Mouse (Mus musculus) ES-Bruce4 (cell line): ENCODE results near the gene Srp14.

Experiments
- CTCF ChIP-seq: IDR thresholded peaks from one replicate; pipeline ENCODE4 v1.8.1; 2011; ENCODE audit warnings: low read depth, low read length
- POLR2A ChIP-seq: IDR thresholded peaks from one replicate; pipeline ENCODE4 v1.8.1; 2011; ENCODE audit warnings: low read length; ENCODE audit not compliant: insufficient read depth

DNA sequence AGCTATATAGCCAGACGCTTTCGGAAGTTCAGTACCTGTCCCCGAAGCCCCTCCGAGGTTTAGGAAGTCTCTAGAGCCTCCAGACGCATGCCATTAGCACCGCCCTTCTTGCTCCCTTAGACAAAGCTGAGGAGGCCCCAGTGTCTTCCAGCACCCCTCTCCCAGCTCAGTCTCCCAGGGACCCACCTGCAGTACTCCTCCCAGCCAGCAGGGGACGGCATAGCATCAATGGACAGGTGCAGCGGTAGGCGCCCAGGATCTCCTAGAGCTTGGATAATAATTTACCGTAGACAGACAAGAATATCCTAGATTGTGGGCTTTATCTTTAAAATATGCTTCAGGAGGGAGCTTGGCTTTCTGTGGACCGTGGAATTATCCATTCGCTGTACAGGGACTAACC is 7.4 kb upstream of the Srp14 start:
- TF ChIP-seq CTCF (peak; percentile 93), POLR2A (no peak)
